In the genomic region with DNA sequence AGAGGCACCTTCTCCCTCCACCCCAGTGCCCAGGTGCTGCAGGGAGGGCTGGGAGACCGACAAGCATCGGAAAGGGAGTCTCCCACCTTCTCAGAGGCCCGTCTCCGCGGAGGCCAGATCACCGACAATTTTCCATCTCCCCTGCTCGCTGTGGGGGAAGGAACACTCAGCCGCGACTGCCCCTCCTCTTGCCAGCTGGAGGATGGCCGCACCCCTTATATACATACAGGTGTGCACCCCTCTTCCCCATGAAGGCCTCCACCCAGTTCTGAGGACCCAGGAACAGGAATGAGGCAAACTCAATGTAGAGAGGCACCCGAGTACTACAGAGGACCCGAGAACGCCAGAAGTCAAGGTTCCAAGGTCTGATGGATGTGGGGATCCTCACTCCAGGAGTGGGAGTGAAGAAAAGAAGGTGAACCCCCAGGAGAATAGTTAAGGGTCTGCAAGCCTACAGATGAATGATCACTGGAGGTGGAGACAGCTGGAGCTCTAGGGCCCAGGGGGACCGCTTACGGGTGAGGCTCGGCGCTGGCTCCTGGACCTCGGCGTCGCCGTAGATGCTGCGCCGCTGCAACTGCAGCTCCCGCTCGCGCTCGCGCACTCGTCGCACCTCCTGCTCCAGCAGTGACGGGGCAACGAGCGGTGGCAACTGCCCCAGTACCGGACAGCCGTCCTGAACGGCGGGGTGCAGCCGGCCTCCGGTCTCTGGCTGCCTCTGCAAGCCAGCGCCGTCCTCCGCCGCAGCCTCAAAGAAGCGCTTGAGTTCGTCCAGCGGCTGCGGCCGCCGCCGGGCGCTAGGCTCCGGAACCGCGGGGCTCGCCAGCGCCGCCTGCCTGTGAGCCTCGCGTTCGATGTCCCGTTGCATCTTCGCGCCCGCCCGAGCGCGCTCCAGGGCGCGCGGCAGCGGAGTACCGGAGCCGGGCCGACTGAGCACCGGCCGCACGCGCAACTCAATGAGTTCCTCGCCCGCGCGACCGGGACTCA, we compare ENCODE assay signal across 9 mouse cellular contexts. TPM values are rescaled to one million over a fixed set of nuclear protein-coding genes. Genes with fewer than 3 reads are reported as not detected.
DNase-seq lines count a peak whose midpoint lies in the region; ATAC-seq and TF ChIP-seq lines count a peak whose summit lies in the region.
"Had no signal": no experiment of that assay in that cellular context is flagged by ENCODE, and none has a peak within 500 bp of the region (broad histone marks: within the 10 kb centered on the region; RNA-seq: fewer than 3 reads in every experiment).

No protein-coding gene starts in this region.

- ATAC-seq in hindbrain, embryonic 16.5 days: peak; percentile 71
- ATAC-seq in limb, embryonic 12.5 days (ENCODE audit: insufficient number of reproducible peaks, insufficient read depth, low FRiP score, low TSS enrichment, low read depth): no peak; the same call in 1 of the 2 replicates
- ATAC-seq in midbrain, embryonic 11.5 days (ENCODE audit: low FRiP score): peak; percentile 64

- peak overlapping the region; percentile 76 for H3K27ac ChIP-seq in gastrocnemius, adult 2 months
- H3K27ac ChIP-seq in hindbrain, embryonic 16.5 days (ENCODE audit: low read depth, low read length): no peak overlapping the region
- no peak overlapping the region for H3K27ac ChIP-seq in limb, embryonic 12.5 days
- H3K27ac ChIP-seq in midbrain, embryonic 11.5 days (ENCODE audit: low read depth, low read length): no peak overlapping the region
- H3K27ac ChIP-seq in spleen, adult 2 months (ENCODE audit: insufficient read depth, low read length): no peak overlapping the region

- peaks cover 27% of the 10 kb centered on the region for H3K27me3 ChIP-seq in hindbrain, embryonic 16.5 days (replicated peaks; ENCODE audit: control insufficient read depth, insufficient read depth, low read length)
- peaks cover 57% of the 10 kb centered on the region for H3K27me3 ChIP-seq in limb, embryonic 12.5 days
- peaks cover 38% of the 10 kb centered on the region for H3K27me3 ChIP-seq in midbrain, embryonic 11.5 days (ENCODE audit: control insufficient read depth, insufficient read depth, low read length)
- H3K27me3 ChIP-seq in spleen, adult 2 months (ENCODE audit: control insufficient read depth, insufficient read depth, low read length): peaks cover 21% of the 10 kb centered on the region

- peak overlapping the region; percentile 82 for H3K4me3 ChIP-seq in gastrocnemius, adult 2 months
- peak overlapping the region; percentile 66 for H3K4me3 ChIP-seq in hindbrain, embryonic 16.5 days (ENCODE audit: low read length)
- H3K4me3 ChIP-seq in limb, embryonic 12.5 days (replicated peaks): peak overlapping the region; percentile 54
- H3K4me3 ChIP-seq in midbrain, embryonic 11.5 days (ENCODE audit: low read depth, low read length): peak overlapping the region; percentile 47
- H3K4me3 ChIP-seq in spleen, adult 2 months (ENCODE audit: extremely low read depth, insufficient read depth, insufficient read length): peak overlapping the region; percentile 55; the same call in 1 of the 2 replicates

- DNase-seq in ZHBTc4 (ENCODE audit: low read depth, low spot score): peak; percentile 85
- DNase-seq in cerebellum, adult 9-11 months: peak; percentile 59
- DNase-seq in gastrocnemius, adult 2 months: peak; percentile 89
- DNase-seq in midbrain, embryonic 11.5 days (ENCODE audit: low spot score, missing footprints): peak; percentile 98
- peak in 1 of 2 experiments; percentile 71 for DNase-seq in spleen, adult 2 months (ENCODE audit: low read depth in 1 of 2, low spot score in 2 of 2)
- no peak for DNase-seq in c-Kit-positive CD71-positive TER-119-positive erythroid progenitor cells, embryonic 14.5 days (ENCODE audit: low spot score)

- peak; percentile 87 for TF ChIP-seq CTCF in gastrocnemius, adult 2 months (IDR thresholded peaks at IDR 0.05)
- peak; percentile 60 for TF ChIP-seq CTCF in spleen, adult 2 months (IDR thresholded peaks at IDR 0.05; ENCODE audit: extremely low read depth, insufficient read depth, insufficient read length, insufficient replicate concordance)

- H3K9me3 ChIP-seq in hindbrain, embryonic 16.5 days (ENCODE audit: control insufficient read depth, low read length): no peaks in the 10 kb centered on the region
- H3K9me3 ChIP-seq in limb, embryonic 12.5 days: 0 out of 2 replicates have a peak, but pooled peaks cover 1% of the 10 kb centered on the region
- no peaks in the 10 kb centered on the region for H3K9me3 ChIP-seq in midbrain, embryonic 11.5 days (ENCODE audit: control insufficient read depth, low read length)

- peaks cover 22% of the 10 kb centered on the region for H3K4me1 ChIP-seq in hindbrain, embryonic 16.5 days (ENCODE audit: control insufficient read depth, insufficient read depth, low read depth, low read length)
- peaks cover 26% of the 10 kb centered on the region for H3K4me1 ChIP-seq in limb, embryonic 12.5 days (replicated peaks)
- H3K4me1 ChIP-seq in midbrain, embryonic 11.5 days (ENCODE audit: control insufficient read depth, insufficient read depth, low read length): peaks cover 19% of the 10 kb centered on the region
- H3K4me1 ChIP-seq in spleen, adult 2 months (ENCODE audit: control insufficient read depth, insufficient read depth, insufficient read length): peaks cover 17% of the 10 kb centered on the region

- peak overlapping the region; percentile 73 for H3K9ac ChIP-seq in hindbrain, embryonic 16.5 days (ENCODE audit: low read depth, low read length)
- H3K9ac ChIP-seq in limb, embryonic 12.5 days (replicated peaks): peak overlapping the region; percentile 58
- H3K9ac ChIP-seq in midbrain, embryonic 11.5 days (ENCODE audit: low read length): peak overlapping the region; percentile 54

- no peaks in the 10 kb centered on the region for H3K36me3 ChIP-seq in hindbrain, embryonic 16.5 days (ENCODE audit: control insufficient read depth, insufficient read depth, low read length)
- H3K36me3 ChIP-seq in limb, embryonic 12.5 days: no peaks in the 10 kb centered on the region
- H3K36me3 ChIP-seq in midbrain, embryonic 11.5 days (ENCODE audit: control insufficient read depth, insufficient read depth, low read length): no peaks in the 10 kb centered on the region
- H3K36me3 ChIP-seq in spleen, adult 2 months (ENCODE audit: control insufficient read depth, insufficient read depth, low read length): no peaks in the 10 kb centered on the region

- 2% methylated on average over 61 of the region's 83 CpGs for WGBS in hindbrain, embryonic 16.5 days
- 1% methylated on average over 83 of the region's 83 CpGs for WGBS in limb, embryonic 12.5 days
- 1% methylated on average over 83 of the region's 83 CpGs for WGBS in midbrain, embryonic 11.5 days
- WGBS in spleen, adult 2 months: 3% methylated on average over 83 of the region's 83 CpGs

- peak overlapping the region; percentile 100 for H3K4me2 ChIP-seq in hindbrain, embryonic 16.5 days (ENCODE audit: low read length)
- H3K4me2 ChIP-seq in limb, embryonic 12.5 days: peak overlapping the region; percentile 97
- peak overlapping the region; percentile 88 for H3K4me2 ChIP-seq in midbrain, embryonic 11.5 days

- TF ChIP-seq POLR2A in spleen, adult 2 months (IDR thresholded peaks at IDR 0.05; ENCODE audit: low read depth, low read length): no peak

- intact Hi-C loops in gastrocnemius, adult 2 months (cut with DNase I): loop anchor here (5.0 kb wide), 2 partner anchors 34 to 56 kb away; partner anchors contain the start of genes Gm10643 and Rfx1

RNA-seq across cellular contexts. Expression of gene 2210011C24Rik, which starts 1.1 kb away (rescaled TPM):
- 1 to 10 TPM; 1.5 to 2.1 TPM for total RNA-seq in gastrocnemius, adult 2 months (2021)
- polyA plus RNA-seq in hindbrain, embryonic 16.5 days (2015; fragmentation: Nextera tagmentation; extraction: Ambion mirVana): 1.1 TPM in 2 replicates
- 0.64 TPM in 1 of 2 replicates, not detected in the other for polyA plus RNA-seq in limb, embryonic 12.5 days (2016; fragmentation: Nextera tagmentation; extraction: Ambion mirVana)
- polyA plus RNA-seq in midbrain, embryonic 11.5 days (2014; fragmentation: Nextera tagmentation; extraction: Ambion mirVana): not detected in 2 replicates
- 0.60 and 4.4 TPM in 2 replicates for polyA plus RNA-seq in spleen, adult 2 months (2012; rRNA removed)

RNA-seq across cellular contexts. Expression of gene 1700067K01Rik, which starts 9.6 kb away (rescaled TPM):
- total RNA-seq in gastrocnemius, adult 2 months (2021): under 1 TPM in 1 of 2 experiments, not detected in 1; 0.48 TPM
- 0.90 and 0.94 TPM in 2 replicates for polyA plus RNA-seq in hindbrain, embryonic 16.5 days (2015; fragmentation: Nextera tagmentation; extraction: Ambion mirVana)
- 0.73 and 1.6 TPM in 2 replicates for polyA plus RNA-seq in limb, embryonic 12.5 days (2016; fragmentation: Nextera tagmentation; extraction: Ambion mirVana)
- polyA plus RNA-seq in midbrain, embryonic 11.5 days (2014; fragmentation: Nextera tagmentation; extraction: Ambion mirVana): 0.33 and 0.56 TPM in 2 replicates
- polyA plus RNA-seq in spleen, adult 2 months (2012; rRNA removed): 0.46 and 0.63 TPM in 2 replicates

RNA-seq across cellular contexts. Expression of gene Palm3, which starts 10.4 kb away (rescaled TPM):
- total RNA-seq in gastrocnemius, adult 2 months (2021): under 1 TPM in 1 of 2 experiments, not detected in 1; 0.31 TPM
- polyA plus RNA-seq in hindbrain, embryonic 16.5 days (2015; fragmentation: Nextera tagmentation; extraction: Ambion mirVana): 9.6 and 11.3 TPM in 2 replicates
- 4.7 and 6.7 TPM in 2 replicates for polyA plus RNA-seq in limb, embryonic 12.5 days (2016; fragmentation: Nextera tagmentation; extraction: Ambion mirVana)
- 2.0 and 2.2 TPM in 2 replicates for polyA plus RNA-seq in midbrain, embryonic 11.5 days (2014; fragmentation: Nextera tagmentation; extraction: Ambion mirVana)
- polyA plus RNA-seq in spleen, adult 2 months (2012; rRNA removed): 0.22 and 0.23 TPM in 2 replicates
- polyA plus RNA-seq: large intestine, adult 2 months had no signal

RNA-seq across cellular contexts. Expression of gene Samd1, which starts 13.4 kb away (rescaled TPM):
- total RNA-seq in gastrocnemius, adult 2 months (2021): 10 to 100 TPM; 15.1 to 19.8 TPM
- polyA plus RNA-seq in hindbrain, embryonic 16.5 days (2015; fragmentation: Nextera tagmentation; extraction: Ambion mirVana): 5.9 and 6.2 TPM in 2 replicates
- 13.0 and 14.4 TPM in 2 replicates for polyA plus RNA-seq in limb, embryonic 12.5 days (2016; fragmentation: Nextera tagmentation; extraction: Ambion mirVana)
- 12.8 and 12.9 TPM in 2 replicates for polyA plus RNA-seq in midbrain, embryonic 11.5 days (2014; fragmentation: Nextera tagmentation; extraction: Ambion mirVana)
- polyA plus RNA-seq in spleen, adult 2 months (2012; rRNA removed): 39.5 and 53.7 TPM in 2 replicates

RNA-seq across cellular contexts. Expression of gene Il27ra, which starts 31.5 kb away (rescaled TPM):
- total RNA-seq in gastrocnemius, adult 2 months (2021): under 1 TPM; 0.36 to 0.61 TPM
- polyA plus RNA-seq in hindbrain, embryonic 16.5 days (2015; fragmentation: Nextera tagmentation; extraction: Ambion mirVana): 0.55 and 0.71 TPM in 2 replicates
- 0.61 and 0.68 TPM in 2 replicates for polyA plus RNA-seq in limb, embryonic 12.5 days (2016; fragmentation: Nextera tagmentation; extraction: Ambion mirVana)
- polyA plus RNA-seq in midbrain, embryonic 11.5 days (2014; fragmentation: Nextera tagmentation; extraction: Ambion mirVana): 0.23 TPM in 2 replicates
- polyA plus RNA-seq in spleen, adult 2 months (2012; rRNA removed): 69.5 and 70.0 TPM in 2 replicates
